Mouse (Mus musculus) kidney, embryonic 15.5 days (tissue): ENCODE results near the gene Nck1. TPM values are rescaled to one million over a fixed set of nuclear protein-coding genes. Genes with fewer than 3 reads are reported as not detected.

ENCODE experiments used
- polyA plus RNA-seq: library from polyadenylated mRNA; unstranded; fragments of >200 nt; fragmentation: Nextera tagmentation; extraction: Ambion mirVana; gene quantifications from 2 replicates; pipeline ENCODE4 v1.2.1, GENCODE M21; 2015

The Nck1 gene
- polyA plus RNA-seq, 1 experiment from 2014 or later: 71.5 TPM

Other genes starting within 250 kb of the Nck1 start
- 1.2 and 1.5 TPM in 2 replicates for gene Il20rb, start 59.3 kb downstream of the Nck1 start, polyA plus RNA-seq
- 4.5 and 5.6 TPM in 2 replicates for gene Slc35g2, start 25.0 kb upstream of the Nck1 start, polyA plus RNA-seq
- 45.0 and 48.9 TPM in 2 replicates for gene Stag1, start 51.7 kb upstream of the Nck1 start, polyA plus RNA-seq